Mouse (Mus musculus) forebrain, embryonic 12.5 days (tissue): ENCODE data around the gene Rdh19. TPM values are rescaled to one million over a fixed set of nuclear protein-coding genes. Genes with fewer than 3 reads are reported as not detected.

Experiments used
- ATAC-seq: fragments of 200-750 bp; cut with Nextera tagmentation; 2 replicates; pipeline ENCODE4 v1.8.0; 2017; ENCODE audit warnings: moderate TSS enrichment; ENCODE audit not compliant: low FRiP score
- H3K27ac ChIP-seq: fragments of 300-500 bp; sonication (generic); 2 replicates; pipeline ENCODE4 v1.5.1; 2016; ENCODE audit warnings: mild to moderate bottlenecking
- H3K27me3 ChIP-seq: fragments of 300-500 bp; sonication (generic); 2 replicates; pipeline ENCODE4 v1.6.1; 2016; ENCODE audit warnings: mild to moderate bottlenecking
- H3K36me3 ChIP-seq: fragments of 300-500 bp; sonication (generic); replicated peaks from 2 replicates; pipeline ENCODE4 v1.6.1; 2016; ENCODE audit warnings: mild to moderate bottlenecking
- H3K4me1 ChIP-seq: fragments of 300-500 bp; sonication (generic); 2 replicates; pipeline ENCODE4 v1.6.1; 2016
- H3K4me2 ChIP-seq: fragments of 300-500 bp; sonication (generic); 2 replicates; pipeline ENCODE4 v1.6.1; 2016; ENCODE audit warnings: mild to moderate bottlenecking, moderate library complexity
- H3K4me3 ChIP-seq: fragments of 300-500 bp; sonication (generic); replicated peaks from 2 replicates; pipeline ENCODE4 v1.5.1; 2016; ENCODE audit warnings: mild to moderate bottlenecking
- H3K9ac ChIP-seq: fragments of 300-500 bp; sonication (generic); 2 replicates; pipeline ENCODE4 v1.6.1; 2016; ENCODE audit warnings: mild to moderate bottlenecking
- H3K9me3 ChIP-seq: fragments of 300-500 bp; sonication (generic); 2 replicates; pipeline ENCODE4 v1.6.1; 2016
- polyA plus RNA-seq: library from polyadenylated mRNA; unstranded; fragments of >200 nt; fragmentation: Nextera tagmentation; extraction: Ambion mirVana; gene quantifications from 2 replicates; pipeline ENCODE4 v1.2.1, GENCODE M21; 2016

Rdh19 gene
- polyA plus RNA-seq, 1 experiment from 2014 or later: not detected

- Histone ChIP-seq H3K9me3 (no peaks in the 10 kb centered on the region), H3K4me2 (no peak overlapping the region), H3K9ac (no peak overlapping the region), H3K4me3 (no peak overlapping the region), H3K27ac (no peak overlapping the region), H3K4me1 (peaks cover 5% of the 10 kb centered on the region; the same call in 1 of the 2 replicates), H3K27me3 (no peaks in the 10 kb centered on the region), H3K36me3 (no peaks in the 10 kb centered on the region)
- ATAC-seq: no peak
Measured at GRCm38 (mm10) chr10:127907386-127907951, 57.7 kb downstream of the Rdh19 start.

Other genes starting within 250 kb of the Rdh19 start
- gene Lrp1, start 228.8 kb upstream of the Rdh19 start, polyA plus RNA-seq: 81.4 and 81.8 TPM in 2 replicates
- gene Stat6, start 206.9 kb upstream of the Rdh19 start, polyA plus RNA-seq: 4.5 and 5.4 TPM in 2 replicates
- gene Nemp1, start 183.0 kb upstream of the Rdh19 start, polyA plus RNA-seq: 10.0 TPM in 2 replicates
- gene Nab2, start 181.4 kb upstream of the Rdh19 start, polyA plus RNA-seq: 3.7 and 4.6 TPM in 2 replicates
- gene Myo1a, start 144.8 kb upstream of the Rdh19 start, polyA plus RNA-seq: 0.50 and 0.59 TPM in 2 replicates
- not detected in 2 replicates for gene Tac2, start 125.5 kb upstream of the Rdh19 start, polyA plus RNA-seq
- gene Zbtb39, start 110.4 kb upstream of the Rdh19 start, polyA plus RNA-seq: 5.2 and 6.2 TPM in 2 replicates
- 0.28 and 0.42 TPM in 2 replicates for gene Gpr182, start 98.2 kb upstream of the Rdh19 start, polyA plus RNA-seq
- not detected in 2 replicates for gene Rdh1, start 90.2 kb upstream of the Rdh19 start, polyA plus RNA-seq
- not detected in 2 replicates for gene Rdh16f1, start 90.1 kb upstream of the Rdh19 start, polyA plus RNA-seq
- 0.06 and 0.13 TPM in 2 replicates for gene Rdh9, start 73.5 kb upstream of the Rdh19 start, polyA plus RNA-seq
- not detected in 2 replicates for gene Rdh16, start 48.8 kb upstream of the Rdh19 start, polyA plus RNA-seq
- gene Rdh16f2, start 16.5 kb downstream of the Rdh19 start, polyA plus RNA-seq: not detected in 2 replicates
- gene Rdh7, start 38.9 kb downstream of the Rdh19 start, polyA plus RNA-seq: not detected in 2 replicates
- not detected in 2 replicates for gene Sdr9c7, start 48.6 kb downstream of the Rdh19 start, polyA plus RNA-seq
- gene Hsd17b6, start 157.7 kb downstream of the Rdh19 start, polyA plus RNA-seq: not detected in 2 replicates
- 100 and 102 TPM in 2 replicates for gene Prim1, start 165.2 kb downstream of the Rdh19 start, polyA plus RNA-seq
- 758 and 799 TPM in 2 replicates for gene Naca, start 185.6 kb downstream of the Rdh19 start, polyA plus RNA-seq
- 611 and 642 TPM in 2 replicates for gene Ptges3, start 209.0 kb downstream of the Rdh19 start, polyA plus RNA-seq
- 2,091 and 2,135 TPM in 2 replicates for gene Atp5b, start 233.3 kb downstream of the Rdh19 start, polyA plus RNA-seq
- gene Baz2a, start 241.6 kb downstream of the Rdh19 start, polyA plus RNA-seq: 14.0 and 14.6 TPM in 2 replicates